Mouse (Mus musculus): ENCODE measurements around the gene Il9.

GRCm38 (mm10) chr13:56522821-56523167 is 40.7 kb upstream of the Il9 start:
- no peak for TF ChIP-seq CTCF (IDR thresholded peaks at IDR 0.05; ENCODE audit: low read depth)
- no peak for TF ChIP-seq EP300 (IDR thresholded peaks at IDR 0.05; ENCODE audit: low read depth)
